Mouse (Mus musculus) cerebellum, postnatal 10 days (tissue): ENCODE data around the gene Cenpi.
A peak's percentile ranks its signal among the peaks of the same experiment; 100 is the strongest.
"Not testable (repeated sequence)": the region's sequence is repeated elsewhere in the genome, so short reads cannot be mapped to it uniquely, and the experiment has no call there.

Source experiments
- DNase-seq, 2 experiments: peaks; one replicate each; pipeline ENCODE4 v3.0.0; 2021; ENCODE audit warnings: mixed read lengths in 2 of 2

Cenpi gene

DNA sequence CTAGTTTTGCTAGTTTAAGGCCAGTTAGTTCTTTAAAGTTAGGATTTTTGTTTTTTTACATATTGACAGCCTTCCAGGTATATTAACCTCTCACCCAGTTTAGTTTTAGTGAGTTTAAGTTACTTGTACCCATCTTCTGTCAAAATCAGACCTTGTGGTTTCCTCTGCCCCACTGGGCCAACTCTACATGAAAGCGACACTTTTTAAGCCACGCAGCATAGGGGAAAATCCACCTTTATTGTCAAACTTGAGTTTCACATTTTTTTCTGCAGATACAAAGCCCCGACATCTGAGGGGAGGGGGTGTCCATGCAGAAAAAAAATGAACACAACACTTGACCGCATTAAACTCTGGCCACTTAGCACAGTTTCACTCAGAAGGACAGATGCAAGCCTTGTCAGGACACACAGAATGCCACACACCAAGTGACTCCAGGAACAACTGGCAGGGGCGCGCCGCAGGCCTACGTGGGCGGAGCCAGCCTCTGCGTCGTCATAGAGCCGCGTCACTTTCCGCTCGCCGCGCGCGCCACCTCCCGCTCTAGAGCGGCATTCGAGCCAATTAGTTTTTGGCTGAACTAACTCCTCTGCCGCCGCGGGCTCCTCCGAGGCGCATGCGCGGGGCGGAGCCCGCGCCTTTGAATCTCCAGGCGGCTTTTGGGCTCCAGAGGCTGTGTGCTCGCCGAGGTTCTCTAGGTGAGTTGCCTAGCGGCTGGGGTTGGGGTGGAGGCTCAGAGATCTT, at the start of gene Cenpi:
TSS of gene Cenpi (plus strand) at position 551 of the 741 bp plus-strand sequence.
- DNase-seq: peak; percentile 89 to 93

DNA sequence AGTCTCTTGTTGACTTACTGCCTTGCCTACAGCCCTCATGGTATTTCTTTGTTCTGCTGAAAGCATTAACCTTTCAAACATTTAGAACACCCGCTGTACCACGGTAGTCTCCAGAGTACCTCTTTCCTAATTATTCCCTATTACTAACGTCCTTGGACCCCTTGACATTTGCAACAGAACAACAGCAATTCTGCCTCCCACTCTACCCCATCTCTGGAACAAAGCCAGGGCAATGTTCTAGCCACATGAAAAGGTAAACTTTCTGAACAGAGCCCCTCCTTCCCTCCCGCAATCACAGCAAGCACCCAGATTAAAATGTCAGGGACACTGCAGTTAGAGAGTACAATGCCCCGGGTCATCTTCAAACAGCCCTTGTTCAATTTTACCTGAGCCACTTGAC, 46.7 kb upstream of the Cenpi start:
- no peak for DNase-seq

DNA sequence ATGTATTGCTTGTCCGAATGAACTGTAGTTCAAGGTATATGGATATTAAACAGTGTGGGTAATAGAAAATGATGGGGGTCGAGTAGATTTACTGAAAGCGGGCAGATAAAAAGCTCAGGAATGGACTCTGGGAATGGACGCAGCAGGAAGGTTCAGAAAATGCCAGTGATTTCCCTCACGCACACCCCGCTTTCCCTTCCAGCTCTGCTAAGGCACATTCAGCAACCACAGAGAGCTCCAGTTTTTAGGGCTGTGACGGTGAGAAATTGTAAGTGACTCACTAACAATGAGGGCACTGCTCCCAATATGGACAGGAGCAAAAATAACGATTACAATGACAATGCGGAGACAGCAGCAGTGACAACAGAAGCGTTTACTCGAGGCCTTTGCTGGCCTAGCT, 45.8 kb upstream of the Cenpi start:
- peak; percentile 6 to 7 for DNase-seq

DNA sequence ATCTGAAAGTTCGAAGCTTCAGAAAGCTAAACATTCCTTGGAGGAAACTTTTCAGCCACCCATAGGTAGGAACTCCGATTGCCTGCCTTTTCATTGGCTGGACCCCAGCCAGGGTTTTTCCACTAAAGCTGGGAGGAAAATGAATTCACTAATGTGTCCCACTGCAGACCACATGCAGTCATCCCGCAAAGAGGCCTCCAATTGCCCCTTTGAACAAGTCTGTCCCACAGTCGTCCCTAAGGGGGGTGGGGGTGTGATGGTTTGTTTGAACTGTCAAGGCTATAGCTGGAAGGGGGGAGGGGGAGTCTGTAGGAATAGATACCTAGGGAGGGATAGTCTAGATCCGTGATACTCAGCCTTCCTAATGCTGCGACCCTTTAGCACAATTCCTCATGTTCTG, 32.2 kb upstream of the Cenpi start:
- DNase-seq: peak; percentile 37

DNA sequence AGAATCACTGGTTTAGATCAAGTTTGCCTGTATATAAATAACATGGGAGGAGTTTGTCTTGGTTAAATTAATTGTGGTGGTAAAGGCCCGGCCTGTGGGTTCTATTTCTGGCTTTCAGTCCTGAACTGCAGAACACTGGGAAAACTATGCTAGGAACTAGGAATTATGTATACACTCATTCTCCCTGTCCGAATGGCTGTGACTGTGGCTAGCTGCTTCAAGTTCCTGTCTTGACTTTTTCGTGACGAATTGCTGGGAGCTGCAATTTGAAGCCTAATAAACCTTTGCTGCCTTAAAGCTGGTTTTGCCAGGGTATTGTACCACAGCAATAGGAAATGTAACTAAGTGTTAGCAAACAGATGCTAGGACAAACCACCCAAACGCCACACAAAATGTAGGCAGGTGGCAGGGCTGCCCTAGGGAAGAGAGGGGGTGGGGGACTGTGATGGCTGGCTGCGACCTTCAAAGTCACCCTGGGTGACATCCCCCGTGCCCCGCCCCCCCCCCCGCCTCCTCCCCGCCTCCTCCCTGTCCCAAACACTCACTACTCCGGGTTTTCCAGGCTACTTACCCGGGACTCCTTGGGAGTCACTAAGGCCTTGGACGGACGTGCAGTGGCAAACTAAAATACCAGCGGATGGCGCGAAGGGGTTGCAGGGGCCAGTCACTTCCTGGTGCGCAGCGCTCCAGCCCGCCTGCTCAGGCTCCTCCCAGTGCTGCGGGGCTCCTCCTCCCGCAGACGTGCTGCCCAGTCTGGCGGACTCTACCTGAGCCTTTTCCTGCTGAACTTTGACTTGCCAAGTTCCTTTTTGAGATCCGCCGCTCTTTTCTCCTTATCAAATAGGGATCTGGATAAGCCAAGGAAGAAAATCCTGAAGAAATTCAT, 31.4 kb upstream of the Cenpi start, which contains the start of gene Trmt2b:
TSS of gene Trmt2b (minus strand) at position 710 of the 886 bp plus-strand sequence.
- peak; percentile 53 to 69 for DNase-seq

DNA sequence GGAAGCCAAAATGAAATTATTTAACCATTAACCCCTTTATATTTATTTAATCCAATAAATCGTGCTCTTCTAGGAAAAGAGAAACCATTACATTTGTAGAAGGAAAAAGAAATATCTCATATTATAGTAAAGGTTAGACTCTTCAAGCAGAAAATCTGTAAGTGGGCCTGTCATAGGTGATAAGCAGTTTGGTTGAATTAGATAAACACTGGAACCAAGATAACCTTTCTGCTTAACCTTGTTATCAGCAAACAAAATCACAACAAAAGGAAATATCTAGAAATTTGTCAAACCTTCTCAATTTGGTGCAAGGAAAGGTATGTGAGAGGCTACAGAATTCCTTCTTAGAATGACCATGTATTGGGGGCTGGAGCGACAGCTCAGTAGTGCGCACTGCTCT, 27.4 kb upstream of the Cenpi start:
- no peak for DNase-seq

DNA sequence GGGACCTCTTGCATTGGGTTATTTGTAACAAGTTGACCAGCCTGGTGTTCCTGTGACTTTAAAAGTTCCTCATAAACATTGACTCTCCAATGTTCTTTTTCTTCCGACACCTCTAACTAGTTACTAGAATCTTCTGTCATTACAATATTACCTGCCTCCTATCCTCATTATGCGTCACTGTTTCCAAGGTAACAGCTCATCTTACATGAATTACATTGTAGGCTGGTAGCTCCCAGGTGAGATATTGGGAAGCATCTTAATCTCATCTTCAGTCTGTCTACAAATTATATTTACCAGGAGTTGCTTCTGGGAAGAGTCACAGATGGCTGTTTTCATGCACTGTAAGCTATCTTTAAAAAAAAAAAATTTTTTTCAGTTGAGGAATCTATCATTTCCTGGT, 22.8 kb upstream of the Cenpi start:
- no peak for DNase-seq

DNA sequence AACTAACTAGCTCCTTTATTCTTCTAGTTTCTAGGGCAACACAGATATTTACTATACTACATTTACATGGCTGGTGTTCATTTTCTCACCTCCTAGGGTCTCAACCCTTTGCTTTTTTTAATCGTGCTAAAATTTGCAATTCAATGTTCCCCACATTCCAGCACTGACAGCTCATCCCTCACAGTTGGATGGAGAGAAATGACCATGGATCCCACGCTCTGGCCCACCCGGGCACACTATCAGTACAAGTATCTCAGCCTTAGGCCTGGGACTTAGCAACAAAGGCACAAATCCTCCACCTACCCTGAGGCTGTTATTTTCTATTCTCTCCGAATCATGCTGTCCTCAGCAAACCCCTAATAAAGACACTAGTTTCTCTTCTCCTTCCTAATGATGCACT, 22.1 kb upstream of the Cenpi start:
- DNase-seq: no peak

DNA sequence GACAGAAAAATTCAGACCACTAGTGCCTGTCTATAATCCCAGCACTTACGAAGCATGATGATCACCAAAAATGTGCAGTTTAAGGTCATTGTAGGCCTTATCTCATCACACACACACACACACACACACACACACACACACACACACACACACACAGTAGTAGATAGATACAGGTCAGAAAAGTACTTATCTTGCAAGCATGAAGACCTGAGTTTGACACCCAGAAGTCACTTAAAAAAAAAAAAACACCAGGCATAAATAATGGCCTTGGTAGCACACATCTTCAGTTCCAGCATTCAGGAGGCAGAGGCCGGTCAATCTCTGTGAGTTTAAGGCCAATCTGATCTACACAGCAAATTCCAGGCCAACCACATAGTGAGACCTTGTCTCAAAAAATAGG, 20.6 kb upstream of the Cenpi start:
- no peak for DNase-seq

DNA sequence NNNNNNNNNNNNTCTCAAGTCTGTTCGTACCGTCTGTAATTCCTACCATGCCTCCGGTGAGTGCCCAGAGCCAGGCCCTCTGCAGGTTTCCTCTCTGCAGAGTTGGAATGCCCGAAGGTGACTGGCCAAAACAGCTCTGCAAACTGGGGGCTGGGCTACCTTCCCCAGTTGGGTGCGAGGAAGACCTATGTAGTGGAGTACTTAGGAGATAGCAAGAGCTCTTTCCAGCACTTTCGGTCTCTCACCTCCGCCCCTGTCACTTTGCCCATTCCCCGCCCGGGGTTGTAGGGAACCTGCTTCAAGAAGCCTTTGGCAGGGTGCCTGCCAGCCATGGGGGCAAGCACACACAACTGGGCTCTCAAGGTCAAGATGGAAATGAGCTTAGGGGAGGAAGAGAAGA, 11.6 kb upstream of the Cenpi start:
- DNase-seq: peak; percentile 79 to 81

DNA sequence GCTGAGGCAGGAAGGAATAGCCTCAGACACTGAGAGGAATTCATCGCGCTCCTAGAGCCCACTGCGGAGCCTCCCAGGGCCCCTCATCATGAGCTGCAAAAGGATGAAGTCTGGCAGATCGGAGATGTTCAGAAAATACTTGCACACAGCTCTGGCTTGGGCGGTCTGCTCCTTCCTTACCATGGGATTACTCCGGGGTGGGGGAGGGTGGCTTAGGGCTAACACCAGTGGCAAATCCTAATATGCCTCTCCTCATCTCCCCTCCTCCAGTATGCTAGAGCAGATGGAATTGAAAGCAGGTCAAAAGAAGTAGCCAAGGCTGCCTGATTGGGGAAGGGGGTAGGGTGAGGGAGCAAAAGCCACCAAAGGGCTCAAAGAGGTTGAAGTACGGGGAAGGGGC, 11.1 kb upstream of the Cenpi start:
- DNase-seq: peak; percentile 76 to 77

DNA sequence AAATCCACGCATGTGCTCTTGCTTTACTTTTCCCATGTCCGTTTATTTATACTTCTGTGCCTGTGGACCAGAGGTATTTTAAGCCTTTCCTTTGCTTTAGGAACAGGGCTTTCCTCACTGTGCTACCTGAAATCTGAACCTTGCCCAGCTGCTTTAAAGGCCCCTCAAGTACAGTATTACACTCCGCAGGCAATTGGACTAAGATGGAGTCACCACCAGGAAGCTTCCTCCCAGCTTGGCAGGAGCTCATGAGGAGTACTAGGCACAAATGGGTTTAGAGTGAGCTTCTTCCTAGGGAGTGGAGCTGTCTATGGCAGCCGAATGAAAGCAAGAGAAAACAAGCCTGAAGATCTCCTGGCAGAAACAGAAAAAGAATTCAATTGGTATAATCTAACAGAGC, 10.7 kb upstream of the Cenpi start:
- peak; percentile 33 to 46 for DNase-seq

DNA sequence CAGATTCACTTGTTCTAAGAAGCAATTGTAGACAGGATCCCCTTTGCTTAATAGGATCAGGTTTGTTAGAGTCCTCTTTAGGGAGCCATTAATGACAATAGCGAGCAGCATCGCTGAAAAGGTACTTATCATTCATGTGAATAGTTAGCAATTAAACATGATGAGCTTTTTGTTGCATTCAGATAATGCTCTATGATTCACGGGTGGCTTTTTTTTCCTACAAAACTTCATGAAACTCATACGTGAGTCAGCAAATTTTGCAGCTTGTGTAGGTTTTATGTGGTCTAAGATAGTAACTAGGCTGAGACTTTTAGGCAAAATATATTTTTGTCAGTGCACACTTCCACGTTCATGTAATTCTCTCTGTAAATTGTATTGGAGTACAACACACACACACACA, 7.7 kb upstream of the Cenpi start:
- no peak for DNase-seq

DNA sequence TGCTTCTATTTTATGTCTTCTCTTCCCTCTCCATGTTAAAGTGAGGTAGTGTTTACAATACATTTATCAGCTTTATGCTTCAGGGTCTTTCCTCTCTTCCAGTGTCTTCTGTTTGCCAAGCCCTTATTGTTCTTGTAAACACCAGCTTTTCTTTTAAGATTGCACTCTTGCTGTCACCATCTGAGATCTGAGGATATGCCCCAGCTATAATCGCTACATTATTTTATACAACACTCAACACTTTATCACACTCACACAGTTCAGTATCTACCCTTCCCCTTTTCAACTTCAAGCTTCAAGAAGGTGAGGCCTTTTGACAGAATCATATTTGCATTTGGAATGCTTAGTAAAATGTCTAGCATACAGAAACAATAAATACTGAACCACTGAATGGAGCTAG, 4.6 kb upstream of the Cenpi start:
- DNase-seq: no peak

DNA sequence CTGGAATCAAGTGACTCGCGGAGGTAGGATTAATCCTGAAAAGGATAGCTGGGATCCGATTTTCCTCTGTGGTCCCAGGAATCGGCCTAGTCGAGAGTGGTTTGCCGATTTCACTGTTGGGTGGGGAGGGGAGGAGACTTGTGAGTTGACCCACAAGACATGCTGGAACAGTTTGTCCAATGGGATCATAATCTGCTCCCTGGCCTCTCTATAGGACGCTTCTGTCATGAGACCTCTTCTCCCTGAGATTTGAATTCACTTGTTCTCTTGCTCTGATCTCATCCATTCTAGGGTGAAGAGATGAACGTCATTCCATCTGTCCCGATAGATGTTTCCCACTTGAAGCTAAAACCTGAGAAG, 371 bp downstream of the Cenpi start:
- DNase-seq: no peak

DNA sequence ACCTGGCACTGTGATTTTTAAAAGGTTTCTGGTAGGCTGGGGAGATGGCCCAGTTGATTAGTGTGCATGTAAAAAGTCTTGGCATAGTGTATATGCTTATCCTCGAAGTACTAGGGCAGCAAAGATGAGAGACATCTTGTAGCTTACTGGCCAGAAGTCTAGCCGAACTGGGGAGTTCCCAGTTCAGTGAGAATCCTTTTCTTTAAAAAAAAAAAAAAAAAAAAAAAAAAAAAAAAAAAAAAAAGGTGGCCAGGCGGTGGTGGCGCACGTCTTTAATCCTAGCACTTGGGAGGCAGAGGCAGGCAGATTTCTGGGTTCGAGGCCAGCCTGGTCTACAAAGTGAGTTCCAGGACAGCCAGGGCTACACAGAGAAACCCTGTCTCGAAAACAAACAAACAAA, 3.3 kb downstream of the Cenpi start:
- not testable (repeated sequence) for DNase-seq

DNA sequence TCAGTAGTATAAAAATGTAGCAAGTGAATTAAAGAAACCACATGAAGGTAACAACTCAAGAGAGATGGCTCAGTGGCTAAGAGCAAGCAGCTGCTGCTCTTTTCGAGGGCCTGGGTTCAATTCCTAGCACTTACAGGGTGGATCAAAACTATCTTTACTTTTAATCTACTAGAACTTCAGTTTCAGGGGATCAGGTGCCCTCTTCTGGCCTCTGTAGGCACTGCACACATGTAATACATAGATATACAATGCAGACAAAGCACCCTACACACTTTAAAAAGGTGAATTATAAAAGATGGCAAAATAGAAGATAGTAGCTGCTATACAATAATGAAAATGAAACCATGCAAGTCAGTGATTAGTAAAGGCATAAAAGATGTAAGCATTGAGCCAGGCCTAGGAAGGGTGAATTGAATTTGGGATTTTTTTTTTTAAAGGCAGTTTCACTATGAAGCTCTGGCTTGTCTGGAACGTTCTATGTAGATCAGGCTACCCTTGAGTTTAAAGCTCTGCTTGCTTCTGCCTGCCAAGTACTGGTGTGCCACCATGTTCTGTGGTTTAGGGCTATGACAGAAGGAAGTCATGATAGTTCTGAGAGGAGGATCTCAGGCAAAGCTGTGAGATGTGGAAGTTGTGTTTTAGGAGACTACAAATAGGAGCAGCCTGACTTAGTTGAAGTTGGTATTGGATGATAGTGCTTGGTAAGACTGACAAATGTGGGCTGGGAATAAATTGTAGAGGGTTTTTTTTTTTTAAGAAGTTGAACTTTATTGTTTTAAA, 11.5 kb downstream of the Cenpi start:
- DNase-seq: peak; percentile 59 to 61

DNA sequence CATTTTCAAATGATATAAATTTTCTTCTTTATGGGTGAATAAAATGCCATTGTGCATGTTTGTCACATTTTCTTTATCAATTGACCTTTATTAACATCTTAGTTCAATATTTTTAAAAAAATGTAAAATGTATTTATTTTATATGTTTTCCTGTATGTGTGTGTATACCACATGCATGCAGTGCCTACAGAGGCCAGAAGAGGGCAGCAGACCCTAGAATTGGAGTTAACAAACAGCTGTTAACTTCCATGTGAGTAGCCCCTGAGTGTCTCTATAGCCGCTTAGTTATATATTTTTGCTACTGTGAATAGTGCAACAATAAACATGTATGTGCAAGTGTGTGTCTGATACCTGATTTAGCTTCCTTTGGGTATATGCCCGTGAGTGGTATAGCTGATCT, 25.4 kb downstream of the Cenpi start:
- DNase-seq: peak; percentile 40 to 50

DNA sequence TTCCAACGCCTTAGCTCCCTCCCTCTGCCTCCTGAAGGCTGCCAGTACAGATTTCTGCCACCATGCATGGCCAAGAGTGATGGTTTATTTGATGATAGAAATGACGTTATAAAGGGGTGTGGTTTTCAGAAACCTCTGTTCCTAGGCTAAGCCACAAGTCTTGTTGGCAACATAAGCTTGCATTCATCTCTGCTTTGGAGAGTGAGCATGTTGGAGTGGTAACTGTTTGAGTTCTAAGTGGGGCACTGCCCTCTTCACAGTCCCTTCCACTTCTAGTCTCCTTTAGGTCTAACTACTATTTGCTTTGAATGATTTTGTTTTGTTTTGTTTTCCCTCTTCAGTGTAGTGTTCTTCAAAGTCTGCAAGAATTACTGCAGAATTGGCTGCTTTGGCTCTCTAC, 34.9 kb downstream of the Cenpi start:
- no peak for DNase-seq

DNA sequence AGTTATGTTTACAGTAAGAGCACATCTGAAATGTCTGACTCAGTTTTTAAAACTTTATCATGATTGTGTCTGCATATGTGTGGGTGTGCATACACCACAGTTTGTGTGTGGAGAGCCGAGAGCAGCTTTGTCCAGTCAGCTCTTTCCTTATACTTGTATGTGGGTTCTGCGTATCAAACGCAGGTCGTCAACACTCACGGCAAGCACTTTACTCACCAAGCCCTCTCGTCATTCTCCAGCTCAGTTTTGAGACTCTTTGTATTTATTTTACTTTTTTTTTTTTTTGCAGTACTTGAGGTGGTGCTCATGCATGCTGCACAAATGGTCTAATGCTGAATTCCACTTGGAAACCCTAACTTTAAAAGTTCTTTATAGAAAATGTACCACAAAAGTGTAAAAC, 42.3 kb downstream of the Cenpi start:
- no peak for DNase-seq

DNA sequence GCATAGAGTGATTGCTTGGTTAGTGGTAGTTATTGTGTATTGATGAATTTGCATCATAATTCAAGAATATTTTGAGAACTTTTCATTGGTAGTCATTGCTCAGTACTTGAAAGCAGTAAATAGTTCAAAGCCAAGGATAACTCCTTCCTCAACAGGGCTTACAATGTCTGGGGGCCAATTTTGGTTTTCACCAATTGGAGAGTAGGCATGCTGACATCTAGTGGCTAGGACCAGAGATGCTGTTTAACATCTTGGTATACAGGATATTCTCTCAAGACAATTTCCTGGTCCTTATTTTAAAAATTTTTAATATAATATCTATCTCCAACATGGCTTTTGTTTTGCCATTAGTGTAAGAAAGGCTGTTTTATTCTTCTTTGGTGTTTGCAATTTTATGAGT, 46.0 kb downstream of the Cenpi start:
- peak; percentile 11 to 16 for DNase-seq

DNA sequence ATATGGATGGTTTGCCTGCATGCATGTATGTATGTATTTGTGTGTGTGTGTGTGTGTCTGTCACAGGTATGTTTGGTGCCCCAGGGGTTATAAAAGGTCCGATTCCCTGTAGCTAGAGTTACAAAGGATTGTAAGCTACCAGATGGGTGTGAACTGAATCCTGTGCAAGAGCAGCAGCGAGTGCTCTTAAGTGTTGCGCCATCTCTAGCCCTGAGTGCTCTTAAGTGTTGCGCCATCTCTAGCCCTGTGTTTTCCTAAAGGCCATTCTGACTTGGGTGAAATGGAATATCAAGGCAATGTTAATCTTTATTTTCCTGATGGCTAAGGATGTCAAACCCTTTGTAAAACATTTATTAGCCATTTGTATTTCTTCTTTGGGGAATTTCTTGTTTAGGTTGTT, 51.5 kb downstream of the Cenpi start:
- DNase-seq: no peak

DNA sequence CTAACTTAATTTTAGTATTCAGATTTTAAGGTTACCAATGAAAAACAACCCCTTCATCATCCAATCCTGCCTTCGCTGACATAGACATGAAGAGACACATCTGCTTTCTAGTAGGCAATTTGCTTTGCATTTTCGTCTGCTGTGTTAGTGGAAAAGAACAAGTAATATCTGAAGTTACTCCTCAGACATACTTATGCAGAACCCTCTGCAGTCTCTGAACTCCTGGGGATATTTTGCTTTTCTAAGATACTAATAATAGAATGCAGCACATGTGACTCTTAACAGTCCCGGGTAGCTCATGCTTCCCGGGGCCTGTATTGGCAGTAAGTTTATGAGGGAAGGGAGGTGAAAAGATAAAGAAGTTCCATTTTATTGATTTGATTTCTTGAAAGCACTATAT, 54.3 kb downstream of the Cenpi start:
- no peak for DNase-seq
